Mouse (Mus musculus) adrenal gland, postnatal 4 days (tissue): ENCODE data around the gene Gng2. TPM values are rescaled to one million over a fixed set of nuclear protein-coding genes. Genes with fewer than 3 reads are reported as not detected.
A peak's percentile ranks its signal among the peaks of the same experiment; 100 is the strongest.
"Not testable (repeated sequence)": the region's sequence is repeated elsewhere in the genome, so short reads cannot be mapped to it uniquely, and the experiment has no call there.

Experiments
- DNase-seq, 2 experiments: peaks; one replicate each; pipeline ENCODE4 v3.0.0; 2021 to 2022; ENCODE audit warnings: low spot score in 2 of 2, mixed read lengths in 2 of 2
- total RNA-seq, 2 experiments: library from RNA; stranded (reverse); gene quantifications; 2 replicates each; pipeline ENCODE4 v1.2.3; 2021

Gene Gng2
- total RNA-seq, 2 experiments from 2014 or later = 62.5 to 68.6 TPM

- no peak for DNase-seq
These were observed 110.0 kb downstream of the Gng2 start for GRCm38 (mm10) chr14:19867286-19867935.

- not testable (repeated sequence) for DNase-seq
These were observed 112.3 kb downstream of the Gng2 start for GRCm38 (mm10) chr14:19865121-19865520.

DNA sequence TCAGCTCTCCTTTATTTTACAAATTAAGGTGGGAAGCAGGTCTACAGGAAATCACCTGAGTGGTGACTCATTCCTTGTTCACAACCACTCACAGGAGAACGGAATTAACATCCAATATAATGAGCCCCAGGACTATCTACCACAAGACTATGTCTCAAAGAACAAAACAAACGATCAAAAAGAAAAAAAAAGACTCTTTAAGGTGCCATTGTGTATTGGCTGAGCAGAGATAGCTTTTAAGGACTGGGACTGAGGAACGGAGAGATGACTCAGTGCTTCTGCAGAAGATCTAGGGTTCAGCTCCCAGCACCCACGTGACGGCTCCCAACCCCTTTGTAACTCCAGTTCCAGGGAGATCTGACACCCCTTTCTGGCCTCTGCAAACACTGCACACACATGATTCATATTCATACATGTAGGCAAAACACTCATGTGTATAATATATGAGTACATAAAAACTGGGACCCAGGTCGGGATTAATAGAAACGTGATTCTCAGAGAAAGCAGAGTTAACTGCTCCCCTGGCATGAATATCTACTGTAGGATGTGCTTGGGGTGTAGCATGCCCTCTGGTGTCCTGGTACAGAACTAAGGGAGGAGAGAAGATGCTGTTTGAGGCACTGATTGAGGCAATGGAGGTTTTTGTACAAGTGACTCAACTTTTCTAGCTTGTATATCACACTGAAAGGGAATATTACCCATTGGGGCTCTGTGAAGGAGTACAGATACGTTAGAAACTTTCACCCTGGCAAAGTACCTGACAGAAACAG lies 115.9 kb downstream of the Gng2 start:
- DNase-seq = no peak

- no peak for DNase-seq
These were observed 117.1 kb downstream of the Gng2 start for GRCm38 (mm10) chr14:19860281-19860680.

GRCm38 (mm10) chr14:19858808-19859776 lies 118.3 kb downstream of the Gng2 start:
- no peak for DNase-seq

- DNase-seq = no peak
These were observed 119.1 kb downstream of the Gng2 start for GRCm38 (mm10) chr14:19858279-19858678.

GRCm38 (mm10) chr14:19853471-19853870 lies 124.0 kb downstream of the Gng2 start:
- DNase-seq = no peak

DNA sequence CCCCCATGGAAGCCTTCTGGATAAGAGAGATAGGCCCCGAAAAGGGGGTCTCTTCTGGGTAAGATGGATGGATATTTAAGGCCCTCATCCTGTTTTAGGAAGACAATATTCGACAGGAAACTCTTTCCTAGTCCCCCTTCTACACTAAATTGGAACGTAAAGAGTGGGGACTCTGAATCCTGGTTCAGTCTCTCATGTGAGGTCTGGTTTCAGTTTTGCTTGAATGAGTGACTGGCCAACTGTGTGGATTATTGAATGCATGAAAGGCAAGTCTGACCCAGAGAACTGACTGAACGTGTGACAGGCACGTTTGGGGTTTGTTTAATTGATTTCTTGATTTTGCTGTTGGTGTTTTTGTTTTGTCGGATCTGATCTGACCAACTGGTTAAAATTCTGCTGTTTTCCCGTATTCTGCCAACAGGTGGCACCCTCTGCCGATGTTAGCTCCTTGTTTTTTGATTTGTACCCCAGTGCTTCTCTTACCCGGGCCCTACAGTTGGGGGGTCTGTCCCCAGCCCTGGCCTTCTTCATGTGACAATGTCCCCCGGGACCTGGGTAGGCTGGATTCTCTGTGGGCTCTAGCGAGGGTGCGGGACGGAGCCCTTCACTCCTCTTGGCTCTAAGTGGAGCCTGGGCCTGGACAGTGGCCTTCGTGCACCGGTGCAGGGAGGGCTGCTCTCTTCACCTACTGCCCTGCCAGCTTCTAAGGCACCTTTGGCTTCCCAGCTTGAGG lies 137.7 kb downstream of the Gng2 start:
- DNase-seq = peak in 1 of 2 experiments; percentile 35

DNA sequence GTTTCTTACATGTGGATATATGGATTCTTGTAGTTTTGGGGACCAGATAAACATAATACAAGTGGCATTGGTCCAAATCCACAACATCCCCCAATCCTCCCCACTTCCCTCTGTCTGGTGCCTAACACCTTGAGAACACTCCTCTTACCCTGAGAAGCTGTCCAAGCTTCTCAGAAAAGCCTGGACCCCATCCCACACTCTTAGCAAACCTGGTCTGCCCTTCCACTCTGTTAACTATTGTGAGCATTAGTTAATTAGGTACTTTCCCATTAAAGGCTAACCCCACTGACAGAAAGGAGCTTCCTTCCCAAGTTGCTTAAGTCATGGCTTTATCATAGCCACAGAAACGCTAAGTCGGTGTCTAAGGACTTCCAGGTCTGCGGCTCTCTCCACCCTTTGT lies 141.1 kb downstream of the Gng2 start:
- DNase-seq = no peak

DNA sequence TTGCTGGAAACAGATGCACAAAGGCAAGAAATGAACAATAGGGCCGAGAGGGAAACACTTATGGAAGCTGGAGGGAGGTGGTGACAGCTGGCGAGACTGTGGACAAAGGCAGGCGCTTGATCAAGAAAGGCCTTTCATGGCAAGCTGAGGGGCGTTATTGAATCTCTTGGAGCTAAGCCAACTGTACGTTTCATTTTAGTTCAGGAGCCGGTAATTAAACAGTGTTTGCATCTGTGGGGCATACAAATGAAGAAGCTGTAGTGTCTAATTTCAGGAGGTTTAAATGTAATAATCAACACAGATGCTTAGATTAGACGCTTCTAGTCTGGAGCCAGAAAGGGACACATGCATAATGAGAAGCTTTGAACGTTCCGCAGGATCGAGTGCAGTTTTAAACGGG lies 151.9 kb downstream of the Gng2 start:
- no peak for DNase-seq

DNA sequence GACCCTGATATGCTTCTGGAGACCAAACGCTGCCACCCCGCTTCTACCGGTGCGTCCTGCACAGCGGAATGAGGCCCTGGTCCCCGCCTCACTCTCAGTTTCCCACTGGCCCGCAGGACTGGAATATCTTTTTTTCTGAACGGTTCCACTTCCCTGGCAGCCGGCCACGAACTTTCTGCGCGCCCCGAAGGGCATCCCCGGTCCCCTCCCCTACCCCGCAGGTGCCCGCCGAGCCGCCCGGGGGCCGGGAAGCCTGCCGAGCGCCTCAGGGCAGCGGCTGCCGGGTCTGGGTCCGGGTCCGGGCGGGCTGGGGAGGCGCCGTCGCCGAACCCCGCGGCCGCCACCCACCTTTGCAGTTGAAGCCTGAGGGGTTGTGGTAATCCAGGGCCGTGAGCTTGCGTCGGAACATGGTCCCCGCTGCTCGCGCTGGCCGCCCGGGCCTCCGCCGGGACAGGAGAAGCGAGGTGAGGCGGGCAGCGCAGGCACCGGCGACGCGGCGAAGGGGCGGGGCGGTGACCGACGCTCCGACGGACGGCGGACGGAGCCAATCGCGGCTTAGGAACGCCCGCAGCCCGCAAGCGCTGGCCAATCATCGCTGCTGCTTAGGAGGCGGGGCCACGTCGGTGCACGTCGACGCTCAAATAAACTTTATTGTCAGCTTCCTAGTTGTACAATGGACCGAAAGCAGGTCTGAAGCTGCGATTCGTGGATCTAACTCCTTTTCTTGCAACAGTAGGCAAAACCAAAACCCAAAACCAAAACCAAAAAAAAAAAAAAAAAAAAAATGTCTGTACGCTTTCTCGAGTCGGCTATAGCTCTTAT lies 153.9 kb downstream of the Gng2 start, which contains the start of gene Rtraf:
Rtraf (minus strand) TSS at position 504 of the 822 bp plus-strand sequence.
- DNase-seq = peak; percentile 76 to 79

Other genes with a start within 250 kb of the Gng2 start
- gene Nid2, start 226.4 kb downstream of the Gng2 start, total RNA-seq = 100 to 1,000 TPM in 1 of 2 experiments, 10 to 100 TPM in 1; 80.3 to 105 TPM
- gene Rtraf, start 153.8 kb downstream of the Gng2 start, total RNA-seq = 10 to 100 TPM; 86.2 to 90.3 TPM
- 1 to 10 TPM; 6.9 to 7.4 TPM for gene Saysd1, start 160.9 kb upstream of the Gng2 start, total RNA-seq
- gene Kcnk5, start 204.2 kb upstream of the Gng2 start, total RNA-seq = 1 to 10 TPM; 5.8 to 7.3 TPM